Mouse (Mus musculus): ENCODE results near the gene Pdcl2. TPM values are rescaled to one million over a fixed set of nuclear protein-coding genes. Genes with fewer than 3 reads are reported as not detected.
A peak's percentile ranks its signal among the peaks of the same experiment; 100 is the strongest.

The Pdcl2 gene
- not detected in 2 replicates for polyA plus RNA-seq (2015; fragmentation: Nextera tagmentation; extraction: Ambion mirVana)

DNA sequence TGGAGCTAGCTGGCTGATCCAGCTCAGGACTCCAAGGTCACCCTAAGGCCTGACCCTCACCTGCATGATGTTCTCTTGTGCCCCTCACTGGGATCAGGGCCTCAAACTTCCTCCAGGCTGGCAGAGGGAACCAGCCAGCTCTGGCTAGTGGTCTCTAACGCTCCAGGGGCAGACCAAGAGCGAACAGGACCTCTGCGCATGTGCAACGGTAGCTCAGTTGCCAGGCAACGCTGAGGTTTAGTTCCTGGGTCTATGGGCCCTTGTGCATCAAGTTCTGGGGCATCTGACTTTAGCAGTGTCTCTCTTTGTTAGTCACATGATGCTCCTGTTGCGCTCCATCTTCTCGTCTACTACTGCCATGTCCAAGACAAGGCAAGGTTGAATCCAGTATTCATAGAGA is at the start of gene Pdcl2:
TSS of gene Pdcl2 (minus strand) at position 204 of the 400 bp plus-strand sequence.
- Histone ChIP-seq H3K36me3 (ENCODE audit: insufficient read depth, low read length) (no peaks in the 10 kb centered on the region), H3K4me3 (ENCODE audit: low read length) (no peak within 1 kb of the TSS), H3K9me3 (ENCODE audit: low read length) (no peaks in the 10 kb centered on the region), H3K4me2 (replicated peaks; ENCODE audit: low read depth, low read length) (no peak within 1 kb of the TSS), H3K27ac (ENCODE audit: low read length) (no peak within 1 kb of the TSS), H3K4me1 (ENCODE audit: insufficient read depth, low read length) (no peaks in the 10 kb centered on the region), H3K9ac (replicated peaks; ENCODE audit: low read length) (no peak within 1 kb of the TSS), H3K27me3 (ENCODE audit: insufficient read depth, low read length) (no peaks in the 10 kb centered on the region)
- no peak for ATAC-seq (ENCODE audit: low FRiP score, low TSS enrichment)
- 92% methylated on average over 7 of the region's 7 CpGs for WGBS

DNA sequence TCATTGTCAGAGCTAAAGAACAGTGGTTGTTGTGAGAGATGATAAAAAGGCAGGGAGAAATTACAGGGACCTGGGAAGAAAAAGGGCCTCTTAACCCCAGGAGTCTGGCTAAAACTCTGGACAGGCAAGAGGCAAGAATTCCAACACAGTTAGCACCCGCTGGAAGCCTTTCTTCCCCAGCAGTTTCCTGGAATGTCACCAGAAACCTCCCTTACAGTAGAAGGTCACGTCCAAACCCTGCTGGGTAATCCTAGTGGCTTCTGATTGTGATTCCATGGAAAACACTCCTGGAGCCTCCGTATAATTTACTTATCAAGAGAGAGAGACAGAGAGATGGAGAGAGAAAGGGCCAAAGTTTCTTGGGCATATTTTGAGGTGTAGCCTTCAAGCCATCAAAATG is 48.3 kb upstream of the Pdcl2 start:
- WGBS: 31% methylated on average over 3 of the region's 3 CpGs

DNA sequence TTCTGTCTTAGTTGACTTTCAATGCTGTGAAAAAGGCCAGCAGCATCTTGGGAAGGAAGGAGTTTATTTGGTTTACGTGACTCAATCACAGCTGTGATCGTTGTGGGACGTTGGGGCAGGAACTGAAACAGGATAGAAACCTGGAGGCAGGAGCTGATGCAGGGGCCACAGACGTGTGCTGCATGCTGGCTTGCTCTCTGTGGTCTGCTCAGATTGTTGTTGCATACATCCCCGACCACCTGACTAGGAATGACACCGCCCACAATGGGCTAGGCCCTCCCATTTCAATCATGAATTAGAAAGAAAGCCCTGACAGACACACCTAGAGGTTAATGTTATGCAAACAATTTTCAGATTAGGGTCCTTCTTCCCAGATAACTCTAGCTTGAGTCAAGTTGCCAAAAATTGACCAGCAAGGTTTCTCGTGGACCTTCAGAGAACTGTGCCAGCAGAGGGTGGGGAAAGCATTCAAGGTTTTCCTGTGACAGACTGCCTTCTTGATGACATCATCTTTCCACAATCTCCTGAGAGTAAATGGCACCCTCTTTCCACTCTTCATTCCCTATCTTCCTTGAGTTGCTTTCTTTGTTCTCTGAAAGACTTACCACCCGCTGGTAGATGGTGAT is 38.4 kb upstream of the Pdcl2 start:
- WGBS: 70% methylated on average over 8 of the region's 8 CpGs
- ATAC-seq (ENCODE audit: low FRiP score, low TSS enrichment): no peak
- peaks cover 6% of the 10 kb centered on the region for H3K27me3 ChIP-seq (ENCODE audit: insufficient read depth, low read length)
- H3K4me1 ChIP-seq (ENCODE audit: insufficient read depth, low read length): no peaks in the 10 kb centered on the region
- H3K4me3 ChIP-seq (ENCODE audit: low read length): no peak overlapping the region
- H3K9ac ChIP-seq (replicated peaks; ENCODE audit: low read length): no peak overlapping the region
- no peak overlapping the region for H3K27ac ChIP-seq (ENCODE audit: low read length)
- no peaks in the 10 kb centered on the region for H3K36me3 ChIP-seq (ENCODE audit: insufficient read depth, low read length)
- no peak overlapping the region for H3K4me2 ChIP-seq (replicated peaks; ENCODE audit: low read depth, low read length)
- no peaks in the 10 kb centered on the region for H3K9me3 ChIP-seq (ENCODE audit: low read length)

More for the DNA sequence above, 48.3 kb upstream of the Pdcl2 start:
- H3K9ac ChIP-seq (replicated peaks; ENCODE audit: low read length): no peak overlapping the region
- no peaks in the 10 kb centered on the region for H3K27me3 ChIP-seq (ENCODE audit: insufficient read depth, low read length)
- H3K27ac ChIP-seq (ENCODE audit: low read length): no peak overlapping the region
- no peaks in the 10 kb centered on the region; the same call in 1 of the 2 replicates for H3K4me1 ChIP-seq (ENCODE audit: insufficient read depth, low read length)
- no peak overlapping the region for H3K4me2 ChIP-seq (replicated peaks; ENCODE audit: low read depth, low read length)
- H3K9me3 ChIP-seq (ENCODE audit: low read length): no peaks in the 10 kb centered on the region
- H3K4me3 ChIP-seq (ENCODE audit: low read length): no peak overlapping the region
- ATAC-seq (ENCODE audit: low FRiP score, low TSS enrichment): no peak; the same call in 1 of the 2 replicates
- no peaks in the 10 kb centered on the region for H3K36me3 ChIP-seq (ENCODE audit: insufficient read depth, low read length)

DNA sequence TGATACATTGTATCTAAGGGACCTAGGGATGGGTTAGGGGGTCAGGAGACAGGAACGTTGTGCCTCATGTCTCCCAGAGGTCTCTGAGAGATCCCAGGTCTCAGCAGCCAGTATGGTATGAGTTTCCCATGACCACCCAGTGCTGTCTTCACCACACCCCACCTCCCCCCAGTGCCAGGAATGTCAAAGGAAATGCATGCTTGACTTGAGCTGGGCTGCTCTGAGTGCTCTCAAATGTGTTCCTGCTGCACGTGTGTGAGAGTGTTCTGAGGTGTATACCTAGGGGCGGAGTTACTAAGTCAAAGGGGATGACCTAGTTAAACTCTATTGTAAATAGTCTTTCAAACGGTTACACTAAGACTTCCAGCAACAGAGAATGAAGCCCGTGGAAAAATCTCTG is 34.5 kb upstream of the Pdcl2 start:
- Histone ChIP-seq H3K27me3 (ENCODE audit: insufficient read depth, low read length) (peaks cover 26% of the 10 kb centered on the region), H3K4me3 (ENCODE audit: low read length) (no peak overlapping the region), H3K4me1 (ENCODE audit: insufficient read depth, low read length) (peaks cover 10% of the 10 kb centered on the region), H3K4me2 (replicated peaks; ENCODE audit: low read depth, low read length) (no peak overlapping the region), H3K36me3 (ENCODE audit: insufficient read depth, low read length) (no peaks in the 10 kb centered on the region), H3K9me3 (ENCODE audit: low read length) (no peaks in the 10 kb centered on the region), H3K27ac (ENCODE audit: low read length) (no peak overlapping the region), H3K9ac (replicated peaks; ENCODE audit: low read length) (no peak overlapping the region)
- 45% methylated on average over 5 of the region's 5 CpGs for WGBS
- no peak; the same call in 1 of the 2 replicates for ATAC-seq (ENCODE audit: low FRiP score, low TSS enrichment)

DNA sequence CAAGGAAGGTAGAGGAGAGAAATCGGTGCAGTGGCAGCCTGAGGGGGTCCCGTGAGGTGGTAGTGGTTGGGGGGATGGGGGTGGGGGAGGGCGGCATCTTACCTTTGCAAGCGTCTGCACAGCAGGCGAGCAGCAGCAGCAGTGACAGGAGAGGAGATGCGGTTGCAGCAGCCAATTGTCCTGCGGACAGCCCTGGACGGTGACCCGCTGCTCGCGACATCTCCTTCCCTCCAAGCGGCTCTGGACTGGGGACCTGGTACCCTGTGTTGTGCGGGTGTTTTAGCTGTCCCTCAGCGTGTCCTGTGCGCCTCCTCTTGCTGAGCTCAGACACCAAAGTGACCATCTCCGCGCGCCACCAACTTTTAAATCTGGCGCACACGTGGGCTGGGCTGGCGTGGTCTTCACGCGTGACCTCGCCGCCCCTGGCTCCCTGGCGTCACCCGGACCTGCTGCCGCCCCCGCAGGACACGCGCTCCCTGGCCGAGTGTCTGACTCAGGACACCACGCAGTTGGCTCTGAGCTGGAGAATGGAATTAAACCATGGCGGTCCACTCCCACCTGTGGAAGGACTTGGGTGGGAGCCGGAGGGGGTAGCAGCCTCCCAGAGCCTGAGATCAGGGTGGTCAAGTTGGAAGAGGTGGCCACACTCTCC is 32.6 kb upstream of the Pdcl2 start, which contains the start of gene Nmu:
TSS of gene Nmu (minus strand) at position 336 of the 652 bp plus-strand sequence.
- no peak within 1 kb of the TSS for H3K27ac ChIP-seq (ENCODE audit: low read length)
- peaks cover 10% of the 10 kb centered on the region for H3K4me1 ChIP-seq (ENCODE audit: insufficient read depth, low read length)
- peak within 1 kb of the TSS; percentile 62 for H3K4me2 ChIP-seq (replicated peaks; ENCODE audit: low read depth, low read length)
- H3K27me3 ChIP-seq (ENCODE audit: insufficient read depth, low read length): peaks cover 26% of the 10 kb centered on the region
- no peaks in the 10 kb centered on the region for H3K36me3 ChIP-seq (ENCODE audit: insufficient read depth, low read length)
- H3K9me3 ChIP-seq (ENCODE audit: low read length): no peaks in the 10 kb centered on the region
- peak within 1 kb of the TSS; percentile 39 for H3K4me3 ChIP-seq (ENCODE audit: low read length)
- peak; percentile 54 for ATAC-seq (ENCODE audit: low FRiP score, low TSS enrichment)
- 0 out of 2 replicates have a peak within 1 kb of the TSS, but pooled peaks have one; percentile 37 for H3K9ac ChIP-seq (replicated peaks; ENCODE audit: low read length)
- 3% methylated on average over 35 of the region's 35 CpGs for WGBS

DNA sequence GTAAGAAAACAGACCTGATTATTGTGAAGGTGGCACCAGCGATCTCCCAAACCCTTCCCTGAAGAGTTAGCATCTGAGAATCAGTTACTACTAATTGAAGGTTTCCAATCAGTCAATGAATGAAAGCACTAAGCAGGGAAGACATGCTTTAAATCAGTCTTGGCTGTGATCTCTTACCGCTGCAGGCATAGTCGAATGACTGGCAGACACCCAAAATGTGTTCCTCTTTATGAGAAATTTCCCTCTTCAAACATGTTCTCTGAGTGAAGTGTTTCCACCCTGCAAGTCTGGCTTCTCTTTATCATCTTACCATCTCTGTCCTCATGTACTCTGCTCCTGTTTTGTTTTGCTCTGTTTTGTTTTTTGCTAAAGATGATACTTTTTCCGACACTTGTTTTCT is 29.8 kb upstream of the Pdcl2 start:
- no peak overlapping the region for H3K4me3 ChIP-seq (ENCODE audit: low read length)
- H3K36me3 ChIP-seq (ENCODE audit: insufficient read depth, low read length): no peaks in the 10 kb centered on the region
- H3K27ac ChIP-seq (ENCODE audit: low read length): no peak overlapping the region
- WGBS: 85% methylated on average over 4 of the region's 4 CpGs
- H3K4me2 ChIP-seq (replicated peaks; ENCODE audit: low read depth, low read length): no peak overlapping the region
- H3K9ac ChIP-seq (replicated peaks; ENCODE audit: low read length): no peak overlapping the region
- ATAC-seq (ENCODE audit: low FRiP score, low TSS enrichment): no peak
- H3K4me1 ChIP-seq (ENCODE audit: insufficient read depth, low read length): peaks cover 10% of the 10 kb centered on the region
- peaks cover 26% of the 10 kb centered on the region for H3K27me3 ChIP-seq (ENCODE audit: insufficient read depth, low read length)
- H3K9me3 ChIP-seq (ENCODE audit: low read length): no peaks in the 10 kb centered on the region

DNA sequence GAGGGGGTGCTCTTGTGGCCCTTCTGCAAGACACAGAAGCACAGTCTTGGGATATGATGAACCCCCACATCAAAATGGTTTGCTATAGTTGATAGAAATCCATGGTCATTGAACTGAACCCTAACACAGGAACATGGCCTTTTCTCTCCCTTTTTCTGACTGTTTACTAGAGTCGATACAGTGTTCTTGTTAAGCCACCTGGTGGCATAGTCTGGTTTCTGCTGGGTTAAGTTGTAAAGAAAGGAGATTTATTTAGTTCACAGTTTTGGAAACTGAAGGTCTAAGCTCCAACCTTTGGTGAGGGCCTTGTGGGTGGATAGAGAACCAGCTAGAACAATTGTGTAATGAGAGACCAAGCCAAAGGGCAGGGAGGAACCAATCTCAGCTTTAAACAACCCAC is 29.1 kb upstream of the Pdcl2 start:
- Histone ChIP-seq H3K9ac (replicated peaks; ENCODE audit: low read length) (no peak overlapping the region), H3K27me3 (ENCODE audit: insufficient read depth, low read length) (peaks cover 26% of the 10 kb centered on the region), H3K4me2 (replicated peaks; ENCODE audit: low read depth, low read length) (no peak overlapping the region), H3K4me3 (ENCODE audit: low read length) (no peak overlapping the region), H3K36me3 (ENCODE audit: insufficient read depth, low read length) (no peaks in the 10 kb centered on the region), H3K27ac (ENCODE audit: low read length) (no peak overlapping the region), H3K4me1 (ENCODE audit: insufficient read depth, low read length) (peaks cover 10% of the 10 kb centered on the region), H3K9me3 (ENCODE audit: low read length) (no peaks in the 10 kb centered on the region)
- WGBS: 59% methylated on average over 1 of the region's 1 CpGs
- no peak for ATAC-seq (ENCODE audit: low FRiP score, low TSS enrichment)

DNA sequence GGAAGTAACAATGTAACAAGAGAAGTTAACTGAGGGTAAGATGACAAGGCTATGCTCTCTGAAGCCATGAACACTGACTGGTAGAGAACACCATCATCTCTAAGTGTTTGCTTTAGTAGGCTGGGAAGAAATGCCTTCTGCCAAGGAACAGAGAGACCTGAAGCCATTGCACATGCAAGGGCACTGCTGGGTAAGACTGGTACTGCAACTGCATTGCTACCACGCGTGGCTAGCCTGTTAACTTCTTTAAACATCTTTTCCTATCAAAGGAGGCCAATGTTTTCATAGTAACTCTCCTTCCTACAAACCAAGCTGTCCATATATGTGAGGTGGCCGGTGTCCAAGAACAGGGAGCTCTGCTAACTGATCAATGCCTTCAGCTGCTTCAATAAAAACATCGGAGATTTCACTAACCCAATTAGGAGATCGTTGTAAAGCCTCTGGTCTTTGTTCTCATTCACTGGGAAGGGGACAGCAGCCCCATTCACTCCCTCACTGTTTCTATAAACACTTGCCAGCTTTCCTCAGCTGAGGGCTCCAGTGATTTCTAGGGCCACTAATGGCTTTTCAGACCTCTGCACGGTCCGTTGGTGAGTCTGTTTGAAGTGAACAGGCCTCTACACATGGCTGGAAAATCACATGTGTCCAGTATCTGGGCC is 21.1 kb upstream of the Pdcl2 start:
- no peak overlapping the region for H3K4me3 ChIP-seq (ENCODE audit: low read length)
- H3K4me1 ChIP-seq (ENCODE audit: insufficient read depth, low read length): no peaks in the 10 kb centered on the region
- no peak overlapping the region for H3K27ac ChIP-seq (ENCODE audit: low read length)
- WGBS: 27% methylated on average over 7 of the region's 7 CpGs
- ATAC-seq (ENCODE audit: low FRiP score, low TSS enrichment): no peak
- H3K27me3 ChIP-seq (ENCODE audit: insufficient read depth, low read length): no peaks in the 10 kb centered on the region
- H3K4me2 ChIP-seq (replicated peaks; ENCODE audit: low read depth, low read length): no peak overlapping the region
- no peak overlapping the region for H3K9ac ChIP-seq (replicated peaks; ENCODE audit: low read length)
- no peaks in the 10 kb centered on the region for H3K36me3 ChIP-seq (ENCODE audit: insufficient read depth, low read length)
- H3K9me3 ChIP-seq (ENCODE audit: low read length): no peaks in the 10 kb centered on the region

DNA sequence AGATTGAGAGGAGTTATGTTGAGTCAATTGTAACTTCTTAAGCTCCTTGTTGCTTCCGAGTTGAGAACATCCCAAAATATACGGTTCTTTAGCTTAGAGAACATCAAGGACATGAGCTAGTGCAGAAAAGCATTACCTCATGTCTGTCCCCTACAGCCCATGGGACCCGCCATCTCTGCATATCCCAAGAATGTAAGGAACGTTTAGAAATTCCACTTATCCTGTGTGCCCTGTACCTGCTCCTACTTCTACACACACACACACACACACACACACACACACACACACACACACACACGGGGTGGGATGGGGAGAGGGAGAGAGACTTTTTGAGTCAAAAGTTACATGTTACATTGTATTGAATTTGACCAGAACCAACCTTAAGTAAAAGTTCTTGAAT is 20.6 kb upstream of the Pdcl2 start:
- no peaks in the 10 kb centered on the region for H3K27me3 ChIP-seq (ENCODE audit: insufficient read depth, low read length)
- no peak overlapping the region for H3K4me2 ChIP-seq (replicated peaks; ENCODE audit: low read depth, low read length)
- no peaks in the 10 kb centered on the region for H3K36me3 ChIP-seq (ENCODE audit: insufficient read depth, low read length)
- H3K4me1 ChIP-seq (ENCODE audit: insufficient read depth, low read length): no peaks in the 10 kb centered on the region
- no peak overlapping the region for H3K27ac ChIP-seq (ENCODE audit: low read length)
- WGBS: 74% methylated on average over 5 of the region's 5 CpGs
- H3K4me3 ChIP-seq (ENCODE audit: low read length): no peak overlapping the region
- H3K9ac ChIP-seq (replicated peaks; ENCODE audit: low read length): no peak overlapping the region
- no peak for ATAC-seq (ENCODE audit: low FRiP score, low TSS enrichment)
- H3K9me3 ChIP-seq (ENCODE audit: low read length): no peaks in the 10 kb centered on the region

DNA sequence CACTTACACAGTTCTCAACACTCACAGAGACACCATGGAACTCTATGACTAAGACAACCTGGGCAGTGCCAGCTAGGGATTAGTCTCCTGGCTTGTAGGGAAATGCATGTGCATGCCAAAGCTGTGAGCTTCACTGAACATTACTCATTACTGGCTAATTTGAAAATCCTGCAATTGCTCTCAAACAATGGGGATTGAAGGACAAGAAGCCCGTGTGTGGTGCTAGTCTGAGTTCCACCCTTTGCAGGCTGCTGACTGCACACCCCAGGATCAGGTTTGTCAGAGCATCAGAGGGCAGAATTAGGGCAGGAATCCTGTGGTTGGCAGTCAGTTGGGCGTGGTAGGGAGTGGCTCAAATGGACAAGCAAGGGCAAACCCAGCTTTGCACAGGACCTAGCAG is 15.2 kb upstream of the Pdcl2 start:
- Histone ChIP-seq H3K4me1 (ENCODE audit: insufficient read depth, low read length) (no peaks in the 10 kb centered on the region), H3K27ac (ENCODE audit: low read length) (no peak overlapping the region), H3K4me3 (ENCODE audit: low read length) (no peak overlapping the region), H3K27me3 (ENCODE audit: insufficient read depth, low read length) (no peaks in the 10 kb centered on the region), H3K36me3 (ENCODE audit: insufficient read depth, low read length) (no peaks in the 10 kb centered on the region), H3K4me2 (replicated peaks; ENCODE audit: low read depth, low read length) (no peak overlapping the region), H3K9ac (replicated peaks; ENCODE audit: low read length) (no peak overlapping the region), H3K9me3 (ENCODE audit: low read length) (no peaks in the 10 kb centered on the region)
- WGBS: 62% methylated on average over 2 of the region's 2 CpGs
- ATAC-seq (ENCODE audit: low FRiP score, low TSS enrichment): no peak

All from kidney, embryonic 16.5 days (tissue).